In the genomic region with DNA sequence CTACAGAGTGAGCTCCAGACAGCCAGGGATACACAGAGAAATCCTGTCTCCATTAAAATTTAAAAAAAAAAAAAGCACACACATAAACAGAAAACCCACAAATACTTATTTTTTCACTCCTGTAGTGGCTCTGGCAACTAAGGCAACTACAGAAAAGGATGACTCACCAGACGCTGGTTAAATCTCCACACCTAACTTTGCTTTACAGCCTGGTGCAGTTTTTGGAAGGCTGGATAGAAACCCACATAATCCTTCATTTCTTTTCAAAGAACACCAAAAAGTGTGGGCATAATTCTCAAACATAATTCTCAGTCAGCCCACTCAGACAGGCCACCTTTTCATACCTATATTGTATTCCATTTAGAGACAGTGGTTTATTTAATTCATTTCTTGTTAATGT, we compare ENCODE assay signal across 24 mouse cellular contexts. TPM values are rescaled to one million over a fixed set of nuclear protein-coding genes. Genes with fewer than 3 reads are reported as not detected.
DNase-seq lines count a peak whose midpoint lies in the region; ATAC-seq and TF ChIP-seq lines count a peak whose summit lies in the region.
"Had no signal": no experiment of that assay in that cellular context is flagged by ENCODE, and none has a peak within 500 bp of the region (broad histone marks: within the 10 kb centered on the region; RNA-seq: fewer than 3 reads in every experiment).

No protein-coding gene starts in this region.

- peak; percentile 91 for ATAC-seq in frontal cortex, adult (ENCODE audit: low TSS enrichment)
- ATAC-seq: forebrain, embryonic 14.5 days; Patski had no signal

- H3ac ChIP-seq in myocyte (ENCODE audit: control insufficient read depth, insufficient read length) = no peak overlapping the region

- no peaks in the 10 kb centered on the region for H3K27me3 ChIP-seq in myocyte (ENCODE audit: control insufficient read depth, insufficient read depth, insufficient read length)
- H3K27me3 ChIP-seq: embryonic facial prominence, embryonic 13.5 days; embryonic facial prominence, embryonic 15.5 days; forebrain, embryonic 12.5 days; Patski had no signal

- H3K4me3 ChIP-seq in myocyte = no peak overlapping the region
- H3K4me3 ChIP-seq: embryonic facial prominence, embryonic 13.5 days; embryonic facial prominence, embryonic 15.5 days; erythroblast, embryonic 14.5 days; forebrain, embryonic 10.5 days; forebrain, embryonic 12.5 days had no signal

- DNase-seq in frontal cortex, postnatal 36 days (ENCODE audit: low spot score in 2 of 2) = no peak
- DNase-seq in 3T3-L1 (ENCODE audit: low read depth, low spot score) = peak; percentile 40
- DNase-seq in Muller cell, postnatal 12 days (ENCODE audit: inconsistent ontology term) = no peak
- DNase-seq: adrenal gland, adult 8-10 months; adrenal gland, postnatal 36 days; cerebellum, adult 11 months; cerebellum, adult 18-20 months; cerebellum, adult 8-10 months; cerebellum, adult 9-11 months; cerebellum, postnatal 14 days; cerebellum, postnatal 36 days; embryo, embryonic 11 days had no signal

- no peaks in the 10 kb centered on the region for H3K79me2 ChIP-seq in myocyte (ENCODE audit: control insufficient read depth, insufficient read depth)

- TF ChIP-seq POLR2A in myocyte (IDR thresholded peaks at IDR 0.05; ENCODE audit: insufficient read length, low read depth) = no peak

- peak overlapping the region; percentile 70 for H3K4me2 ChIP-seq in myocyte (ENCODE audit: low read depth)
- H3K4me2 ChIP-seq: embryonic facial prominence, embryonic 13.5 days; embryonic facial prominence, embryonic 15.5 days; forebrain, embryonic 12.5 days had no signal

- H3K36me3 ChIP-seq in myocyte (ENCODE audit: control insufficient read depth, insufficient read depth) = no peaks in the 10 kb centered on the region
- H3K36me3 ChIP-seq: embryonic facial prominence, embryonic 13.5 days; embryonic facial prominence, embryonic 15.5 days; forebrain, embryonic 10.5 days; forebrain, embryonic 12.5 days had no signal

TF ChIP-seq in myocyte, 11 proteins besides CTCF, POLR2A, EP300 and RAD21:
- TF ChIP-seq USF1 (IDR thresholded peaks at IDR 0.05; ENCODE audit: low read depth) (no peak), CEBPB (IDR thresholded peaks at IDR 0.05; ENCODE audit: insufficient read depth, poor library complexity, severe bottlenecking) (no peak), SRF (IDR thresholded peaks at IDR 0.05; ENCODE audit: control insufficient read depth, insufficient read length, low read depth) (no peak), MYOD1 (IDR thresholded peaks at IDR 0.05; ENCODE audit: control insufficient read depth in 1 of 3, insufficient read length in 2 of 3, low read depth in 2 of 3) (no peak), MYOG (IDR thresholded peaks at IDR 0.05; ENCODE audit: control insufficient read depth in 1 of 3, insufficient read depth in 1 of 3, insufficient read length in 2 of 3, low read depth in 2 of 3) (no peak), E2F4 (IDR thresholded peaks at IDR 0.05; ENCODE audit: insufficient read depth) (no peak), MAX (IDR thresholded peaks at IDR 0.05; ENCODE audit: low read depth) (no peak), REST (IDR thresholded peaks at IDR 0.05; ENCODE audit: insufficient read depth, insufficient read length) (no peak), TCF3 (IDR thresholded peaks at IDR 0.05; ENCODE audit: insufficient read length, low read depth) (no peak), TCF12 (IDR thresholded peaks at IDR 0.05; ENCODE audit: insufficient read depth, poor library complexity, severe bottlenecking) (no peak), POLR2AphosphoS2 (IDR thresholded peaks at IDR 0.05; ENCODE audit: insufficient read length, low read depth) (no peak)

RNA-seq across cellular contexts. Expression of gene Il12a, which starts 51.7 kb away (rescaled TPM):
- 3.4 TPM for polyA plus RNA-seq in myocyte (2012; fragmentation: generic; extraction: Trizol)
- polyA plus RNA-seq: activated CD4-positive, CD25-positive, alpha-beta regulatory T cell, adult 4 months; brain, embryonic 14.5 days; embryonic facial prominence, embryonic 11.5 days; erythroblast, embryonic 14.5 days; Patski had no signal
